Mouse (Mus musculus) lung, embryonic 16.5 days (tissue): ENCODE results near the gene Ryr2. TPM values are rescaled to one million over a fixed set of nuclear protein-coding genes. Genes with fewer than 3 reads are reported as not detected.

Experiments used
- ATAC-seq: fragments of 200-750 bp; cut with Nextera tagmentation; 2 replicates; pipeline ENCODE4 v1.8.0; 2017; ENCODE audit warnings: low read depth, mild to moderate bottlenecking, moderate library complexity
- H3K27ac ChIP-seq: fragments of 300-500 bp; sonication (generic); 2 replicates; pipeline ENCODE4 v1.5.1; 2014; ENCODE audit warnings: mild to moderate bottlenecking, control low read depth, low read length
- H3K27me3 ChIP-seq: fragments of 300-500 bp; sonication (generic); 2 replicates; pipeline ENCODE4 v1.6.1; 2014; ENCODE audit warnings: low read depth, low read length, mixed read lengths; ENCODE audit not compliant: control insufficient read depth, insufficient read depth
- H3K36me3 ChIP-seq: fragments of 300-500 bp; sonication (generic); 2 replicates; pipeline ENCODE4 v1.6.1; 2014; ENCODE audit warnings: low read length; ENCODE audit not compliant: control insufficient read depth, insufficient read depth
- H3K4me1 ChIP-seq: fragments of 300-500 bp; sonication (generic); replicated peaks from 2 replicates; pipeline ENCODE4 v1.6.1; 2014; ENCODE audit warnings: low read length, mixed read lengths; ENCODE audit not compliant: control insufficient read depth, insufficient read depth
- H3K4me2 ChIP-seq: fragments of 300-500 bp; sonication (generic); 2 replicates; pipeline ENCODE4 v1.6.1; 2014; ENCODE audit warnings: low read depth, low read length, control low read depth
- H3K4me3 ChIP-seq: fragments of 300-500 bp; sonication (generic); 2 replicates; pipeline ENCODE4 v1.5.1; 2014; ENCODE audit warnings: mild to moderate bottlenecking, low read length, control low read depth
- H3K9ac ChIP-seq: fragments of 300-500 bp; sonication (generic); 2 replicates; pipeline ENCODE4 v1.6.1; 2014; ENCODE audit warnings: low read length, control low read depth
- H3K9me3 ChIP-seq: fragments of 300-500 bp; sonication (generic); 2 replicates; pipeline ENCODE4 v1.6.1; 2016; ENCODE audit warnings: low read length; ENCODE audit not compliant: control insufficient read depth
- WGBS: fragments of 180-500 bp; shearing (Covaris S2); extraction: QIAGEN DNeasy Blood & Tissue Kit; methylation state at CpG from one replicate; pipeline ENCODE4 v1.1.7; 2014; 5-methylcytosine and 5-hydroxymethylcytosine counted together
- polyA plus RNA-seq: library from polyadenylated mRNA; unstranded; fragments of >200 nt; fragmentation: Nextera tagmentation; extraction: Ambion mirVana; gene quantifications from 2 replicates; pipeline ENCODE4 v1.2.1, GENCODE M21; 2015

The Ryr2 gene
- polyA plus RNA-seq, 1 experiment from 2014 or later: 1.5 TPM

DNA sequence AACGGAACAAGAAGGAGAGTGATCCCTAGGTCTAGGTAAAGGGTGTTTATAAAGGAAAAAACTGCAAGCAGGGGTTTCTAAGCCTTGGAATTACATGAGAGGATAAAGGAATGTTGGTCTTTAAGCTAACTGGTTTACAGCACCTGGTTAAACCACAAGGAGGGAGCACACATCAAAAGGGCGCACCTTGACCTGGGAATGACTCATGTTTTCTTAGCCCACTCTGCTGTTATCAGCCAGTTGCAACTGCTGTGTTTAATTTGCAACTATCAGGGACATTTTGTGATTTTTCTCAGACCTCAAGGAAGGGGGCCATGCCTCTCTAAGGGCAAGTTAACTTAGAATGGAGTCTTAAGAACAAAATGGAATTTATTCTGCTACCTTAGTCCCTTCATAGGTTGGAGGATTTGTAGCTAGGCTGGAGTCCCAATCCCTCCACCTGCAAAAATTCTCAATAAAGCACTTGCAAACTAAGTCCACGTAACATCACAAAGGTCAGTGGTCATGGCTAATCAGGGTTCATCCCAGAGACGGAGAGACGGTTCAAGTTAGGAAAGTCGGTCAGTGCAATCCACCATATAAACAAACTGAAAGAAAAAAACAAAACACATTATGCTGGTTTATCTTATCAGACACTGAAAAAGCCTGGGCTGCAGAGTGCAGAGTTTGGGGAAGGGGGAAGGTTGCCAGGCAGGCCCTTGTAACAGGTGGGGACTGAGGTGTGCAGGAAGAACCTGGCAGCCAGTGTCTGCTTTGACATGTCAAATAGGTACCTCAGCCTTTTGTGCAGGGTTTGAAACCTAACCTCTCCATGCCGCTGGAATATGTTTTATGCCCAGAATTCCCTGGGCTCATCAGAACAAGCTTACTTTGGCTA is 574.5 kb downstream of the Ryr2 start:
- H3K27ac ChIP-seq: no peak overlapping the region
- no peak overlapping the region for H3K4me2 ChIP-seq
- no peak for ATAC-seq
- no peak overlapping the region for H3K9ac ChIP-seq
- H3K4me1 ChIP-seq: no peaks in the 10 kb centered on the region
- H3K4me3 ChIP-seq: no peak overlapping the region
- 53% methylated on average over 7 of the region's 7 CpGs for WGBS
- no peaks in the 10 kb centered on the region for H3K27me3 ChIP-seq
- H3K9me3 ChIP-seq: no peaks in the 10 kb centered on the region
- H3K36me3 ChIP-seq: no peaks in the 10 kb centered on the region

- Histone ChIP-seq H3K4me1 (no peaks in the 10 kb centered on the region), H3K27ac (no peak overlapping the region), H3K9me3 (no peaks in the 10 kb centered on the region), H3K36me3 (no peaks in the 10 kb centered on the region), H3K4me2 (no peak overlapping the region), H3K27me3 (no peaks in the 10 kb centered on the region), H3K9ac (no peak overlapping the region), H3K4me3 (no peak overlapping the region)
- no peak for ATAC-seq
- WGBS: 65% methylated on average over 4 of the region's 4 CpGs
Measured at GRCm38 (mm10) chr13:11523612-11524011, 583.1 kb downstream of the Ryr2 start.

GRCm38 (mm10) chr13:11520765-11521164 is 586.0 kb downstream of the Ryr2 start:
- Histone ChIP-seq H3K4me3 (no peak overlapping the region), H3K9me3 (no peaks in the 10 kb centered on the region), H3K36me3 (no peaks in the 10 kb centered on the region), H3K27me3 (no peaks in the 10 kb centered on the region), H3K9ac (no peak overlapping the region), H3K4me2 (no peak overlapping the region), H3K4me1 (no peaks in the 10 kb centered on the region), H3K27ac (no peak overlapping the region)
- ATAC-seq: no peak
- WGBS: 79% methylated on average over 2 of the region's 2 CpGs

DNA sequence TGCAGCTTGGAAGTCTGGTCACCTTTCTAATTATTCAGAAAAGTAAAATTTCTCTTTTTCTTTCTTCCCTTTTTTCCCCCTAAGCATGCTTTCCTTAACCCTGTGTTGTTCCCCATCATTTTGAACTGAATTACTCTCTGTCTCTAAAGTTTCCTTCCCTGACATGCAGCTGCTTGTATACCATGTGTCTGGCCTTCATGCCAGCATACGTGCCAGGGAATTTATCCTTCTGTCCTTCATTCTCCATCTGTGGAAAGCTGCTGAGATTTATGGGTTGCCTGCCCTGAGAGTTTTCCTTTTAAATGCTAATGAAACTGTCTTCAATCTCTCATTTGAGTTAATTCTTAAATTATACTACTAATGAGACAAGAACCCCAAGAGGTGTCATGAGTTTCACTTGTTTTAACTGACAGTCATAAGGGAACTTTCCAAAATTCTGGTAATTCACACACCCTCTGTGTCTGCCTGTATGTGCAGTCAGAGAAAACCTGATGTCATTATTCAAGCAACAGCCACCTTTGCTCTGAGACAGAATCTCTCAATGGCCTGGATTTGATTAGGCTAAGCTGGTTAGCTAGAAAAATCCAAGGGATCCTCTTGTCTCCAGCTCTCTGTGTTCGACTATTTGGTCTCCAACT is 595.1 kb downstream of the Ryr2 start:
- Histone ChIP-seq H3K4me1 (no peaks in the 10 kb centered on the region), H3K27me3 (no peaks in the 10 kb centered on the region), H3K36me3 (no peaks in the 10 kb centered on the region), H3K9ac (no peak overlapping the region), H3K9me3 (no peaks in the 10 kb centered on the region), H3K4me2 (no peak overlapping the region), H3K4me3 (no peak overlapping the region), H3K27ac (no peak overlapping the region)
- 59% methylated on average over 2 of the region's 2 CpGs for WGBS
- ATAC-seq: no peak

Other genes with a start within 250 kb of the Ryr2 start
- 15.3 and 15.6 TPM in 2 replicates for gene Mtr, start 151.2 kb upstream of the Ryr2 start, polyA plus RNA-seq
- 42.4 and 53.1 TPM in 2 replicates for gene Actn2, start 233.8 kb upstream of the Ryr2 start, polyA plus RNA-seq